Mouse (Mus musculus): Measurements from ENCODE around the gene Gm21885.
A peak's percentile ranks its signal among the peaks of the same experiment; 100 is the strongest.

The Gm21885 gene

DNA sequence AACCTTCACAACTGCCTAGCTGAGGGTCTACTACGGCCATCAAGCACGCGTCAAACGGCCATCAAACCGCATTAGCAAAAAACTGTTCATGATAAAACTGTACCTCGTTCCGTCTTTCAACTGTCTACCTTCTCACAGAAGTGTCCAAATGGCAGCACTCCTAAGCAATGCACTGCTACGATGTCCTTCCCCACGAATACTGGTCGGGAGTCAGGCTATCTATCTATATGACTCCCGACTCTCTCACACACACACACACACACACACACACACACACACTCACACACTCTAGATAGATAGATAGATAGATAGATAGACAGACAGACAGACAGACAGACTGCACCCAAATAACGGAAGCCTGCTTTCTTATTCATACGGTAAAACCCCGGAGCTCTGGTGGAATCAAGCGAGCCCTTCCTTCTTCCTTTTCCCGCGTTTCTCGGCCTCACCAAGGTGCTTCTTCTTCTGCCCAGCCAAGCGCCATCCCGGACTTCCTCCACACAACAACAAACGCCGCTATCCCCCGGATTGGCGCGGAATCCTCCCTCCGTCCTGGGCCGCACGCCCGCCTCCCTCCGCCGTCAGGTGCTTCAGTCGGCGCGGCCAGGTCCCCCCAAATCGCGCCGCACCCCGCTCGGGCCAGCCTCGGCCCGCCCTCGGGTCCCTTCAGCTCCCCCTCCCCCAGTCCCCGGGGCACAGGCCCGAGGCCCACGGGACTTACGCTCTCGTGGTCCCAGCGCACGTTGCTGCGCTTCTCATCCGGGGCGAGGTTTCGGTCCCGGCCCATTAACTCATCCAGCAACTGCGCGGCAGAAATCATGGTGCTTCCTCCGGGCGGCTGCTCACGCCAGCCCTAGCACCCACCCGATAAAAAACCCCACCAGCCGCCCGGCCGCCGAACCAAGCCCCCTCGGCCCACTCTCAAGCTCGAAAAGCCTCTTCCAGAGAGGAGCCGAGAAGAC, 39.6 kb downstream of the Gm21885 start:
- no peak for DNase-seq

DNA sequence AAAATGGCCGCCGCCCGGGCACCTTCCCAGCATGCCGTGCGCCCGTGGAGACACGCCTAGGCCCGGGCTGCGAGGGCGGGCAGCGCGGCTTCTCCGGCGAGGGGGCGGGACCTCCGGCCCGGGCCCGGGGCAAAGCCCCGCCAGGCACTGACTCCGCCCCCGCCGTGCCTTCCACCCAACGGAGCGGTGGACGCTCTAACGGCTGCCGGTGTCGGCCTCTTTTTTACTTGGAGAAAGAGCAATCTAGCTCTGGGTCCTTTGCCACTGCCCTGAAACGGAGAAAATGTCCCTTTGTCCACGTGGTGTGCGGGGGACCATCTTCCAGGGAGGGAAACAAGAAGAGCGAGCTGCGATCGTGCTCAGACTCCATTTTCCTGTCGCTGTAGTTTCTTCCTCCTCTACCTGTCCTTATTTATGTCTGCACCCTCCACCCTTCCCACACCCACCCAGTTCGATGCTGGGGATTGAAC, 40.3 kb downstream of the Gm21885 start, which contains the start of gene Luc7l3:
Gene Luc7l3, minus strand, starts transcription at position 58 of the 470 bp plus-strand sequence.
- peak; percentile 94 to 96 for DNase-seq

DNA sequence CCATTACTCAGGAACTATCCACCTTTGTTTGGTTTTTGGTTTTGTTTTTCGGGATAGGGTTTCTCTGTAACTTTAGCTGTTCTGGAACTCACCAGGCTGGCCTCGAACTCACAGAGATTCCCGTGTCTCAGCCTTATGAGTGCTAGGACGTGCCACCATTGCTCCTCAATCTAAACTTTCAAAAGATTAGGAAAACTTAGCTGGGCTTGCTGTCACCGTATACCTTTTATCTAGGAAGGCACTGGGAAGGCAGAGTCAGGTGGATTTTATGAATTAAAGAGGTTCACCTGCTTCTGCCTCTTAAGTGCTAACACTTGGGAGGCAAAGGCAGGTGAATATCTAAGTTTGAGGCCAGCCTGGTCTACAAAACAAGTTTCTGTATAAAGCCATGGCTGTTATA, 41.0 kb downstream of the Gm21885 start:
- no peak for DNase-seq

DNA sequence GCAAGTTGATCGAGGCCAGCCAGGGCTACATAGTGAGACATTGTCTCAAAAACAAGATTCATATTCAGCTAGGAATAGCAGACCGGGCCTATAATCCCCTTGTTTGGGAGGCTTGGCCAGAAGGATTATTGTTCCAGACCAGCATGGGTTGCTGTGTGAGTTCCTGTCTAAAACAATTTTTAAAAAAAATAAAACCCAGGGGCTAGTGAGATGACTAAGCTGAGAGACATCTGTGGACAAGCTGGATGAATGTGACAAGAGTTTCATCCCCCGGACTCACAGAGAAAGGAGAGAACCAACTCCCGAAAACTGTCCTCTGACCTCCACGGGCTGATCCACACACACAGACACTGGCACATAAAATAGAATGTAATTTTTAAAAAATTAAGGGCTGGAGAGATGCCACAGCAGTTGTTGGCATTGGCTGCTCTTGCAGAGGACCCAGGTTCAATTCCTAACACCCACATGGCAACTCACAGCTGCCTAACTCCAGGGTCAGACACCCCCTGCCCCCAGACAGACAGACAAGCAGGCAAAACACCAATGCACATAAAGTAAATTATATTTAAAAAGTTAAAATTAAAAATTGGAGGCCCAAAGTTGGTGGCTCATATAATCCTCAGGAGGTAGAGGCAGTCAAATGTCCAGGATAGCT, 41.7 kb downstream of the Gm21885 start:
- no peak for DNase-seq

DNA sequence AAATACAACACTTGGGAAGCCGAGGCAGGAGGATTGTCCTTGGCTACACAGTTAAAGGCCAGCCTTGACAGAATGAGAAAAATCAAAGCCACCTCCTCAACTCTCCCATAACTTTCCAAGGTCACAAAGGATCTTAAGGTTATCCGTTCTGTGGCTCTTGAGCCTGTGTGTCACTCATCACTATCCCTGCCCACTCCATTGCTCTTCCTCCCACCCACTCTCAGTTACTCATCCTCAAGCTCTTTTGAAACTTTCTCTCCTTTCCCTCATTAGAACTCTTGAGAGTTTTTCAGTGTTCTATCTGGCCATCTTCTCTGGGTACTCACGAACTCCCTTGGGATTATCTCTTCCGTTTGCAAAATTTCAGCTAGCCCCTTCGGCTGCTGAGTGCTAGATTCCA, 42.9 kb downstream of the Gm21885 start:
- DNase-seq = no peak

DNA sequence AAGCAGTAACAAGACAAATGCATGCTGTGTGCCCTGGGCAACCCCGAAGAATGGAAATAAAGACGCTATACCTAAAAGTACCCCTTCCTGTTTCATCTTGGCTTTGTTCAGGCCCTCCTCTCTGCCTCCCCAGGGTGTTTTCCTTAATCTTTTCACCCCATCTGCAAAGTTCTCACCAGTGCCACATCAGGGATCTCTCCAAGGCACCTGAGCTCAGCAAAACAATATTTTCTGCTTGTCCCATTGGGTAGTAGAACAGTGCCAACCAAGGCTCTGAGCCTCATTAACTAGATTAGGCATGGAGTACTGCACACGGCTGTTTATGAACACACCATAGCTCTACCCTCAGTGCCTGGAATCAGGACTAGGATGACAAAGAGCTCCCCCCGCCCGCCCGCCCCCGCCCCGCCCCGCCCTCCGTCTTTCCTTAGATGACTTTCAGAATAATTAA, 45.3 kb downstream of the Gm21885 start:
- DNase-seq = no peak

DNA sequence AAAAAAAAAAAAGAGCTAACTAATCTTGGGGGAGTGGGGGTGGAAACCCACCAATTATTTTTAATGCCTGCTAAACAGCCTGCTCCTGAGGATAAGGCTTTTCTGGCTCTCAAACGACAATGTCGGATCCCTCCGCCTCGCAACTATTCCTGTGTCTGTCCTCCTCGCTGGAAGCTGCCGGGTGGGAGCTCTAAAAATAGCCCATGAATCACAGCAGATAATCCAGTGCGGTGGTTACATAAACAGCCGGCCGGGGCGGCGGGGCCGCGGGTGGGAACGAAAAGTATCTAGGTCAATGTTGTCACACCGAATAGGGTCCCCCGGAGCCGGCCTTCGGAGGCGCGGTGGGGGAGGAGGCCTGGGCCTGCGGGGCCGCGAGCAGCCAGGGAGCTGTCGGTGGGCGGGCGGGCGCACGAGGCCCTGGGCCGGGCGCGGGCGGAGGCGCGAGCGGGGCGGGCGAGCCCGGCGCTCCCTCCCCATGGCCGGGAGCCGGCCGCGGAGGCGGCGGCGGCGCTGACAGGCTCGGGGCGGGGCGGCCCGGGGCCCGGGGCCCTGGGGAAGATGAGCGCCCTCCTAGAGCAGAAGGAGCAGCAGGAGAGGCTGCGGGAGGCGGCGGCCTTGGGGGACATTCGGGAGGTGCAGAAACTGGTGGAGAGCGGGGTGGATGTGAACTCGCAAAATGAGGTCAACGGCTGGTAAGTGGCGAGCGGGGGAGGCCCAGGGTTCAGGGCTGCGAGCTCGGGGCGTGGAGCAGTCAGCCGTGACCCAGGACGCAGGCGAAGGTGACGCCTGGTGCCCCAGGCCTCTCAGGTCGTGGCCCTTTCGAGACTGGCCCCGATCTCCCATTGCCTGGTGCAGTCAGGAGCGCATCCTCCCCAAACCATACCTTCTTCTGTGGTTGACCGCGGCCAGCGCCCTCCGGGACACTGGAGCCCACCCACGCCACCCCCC, 46.3 kb downstream of the Gm21885 start, which contains the start of gene Ankrd40:
Gene Ankrd40, plus strand, starts transcription at position 309 of the 951 bp plus-strand sequence.
- DNase-seq = peak; percentile 83 to 84

DNA sequence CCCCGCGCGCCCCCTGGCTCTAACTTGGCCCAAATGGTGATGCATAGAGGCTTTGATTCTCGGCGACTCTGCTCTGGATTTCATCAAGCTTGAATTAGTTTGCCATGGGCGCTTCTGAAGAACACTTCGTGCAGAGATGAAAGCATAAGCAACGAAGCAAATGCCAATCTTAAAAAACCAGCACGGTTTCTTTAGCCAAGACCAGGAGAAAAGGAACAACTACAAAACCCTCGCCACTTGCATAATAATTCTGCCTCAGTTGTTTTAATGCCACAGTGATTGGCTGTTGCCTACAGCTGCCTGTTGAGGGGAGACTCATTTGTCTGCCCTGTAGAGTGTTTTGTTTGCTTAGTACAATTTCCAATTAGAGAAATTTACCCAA, 47.0 kb downstream of the Gm21885 start:
- DNase-seq = no peak

DNA sequence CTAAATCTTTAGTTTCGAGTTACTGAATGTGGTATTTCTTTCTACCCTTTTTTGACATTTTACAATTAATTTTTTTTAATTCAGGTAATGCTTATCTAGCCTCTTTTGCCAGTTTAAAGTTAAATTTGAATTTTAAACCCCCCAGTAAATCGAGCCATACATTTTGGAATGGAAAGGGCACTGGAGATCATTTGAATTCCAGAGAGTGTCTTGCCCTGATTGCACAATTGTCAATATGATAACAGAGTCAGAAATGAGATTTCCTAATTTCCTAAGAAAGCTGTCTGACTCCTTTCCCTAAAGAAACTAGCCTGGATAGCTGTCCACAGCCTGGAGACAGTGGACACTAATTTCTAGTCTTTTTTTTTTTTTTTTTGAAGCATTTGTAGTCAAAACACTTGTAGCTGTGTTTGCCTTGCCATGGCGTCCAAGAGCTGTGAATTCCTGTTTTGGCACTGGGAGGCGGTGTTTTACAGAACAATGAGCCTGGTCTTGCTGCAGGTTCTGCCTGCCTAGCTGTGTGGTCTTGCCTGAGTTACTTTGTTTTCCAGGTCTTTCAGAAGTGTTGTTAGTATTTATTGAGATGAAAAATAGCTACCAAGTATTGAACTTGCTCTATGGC, 47.7 kb downstream of the Gm21885 start:
- DNase-seq = peak; percentile 39 to 40

DNA sequence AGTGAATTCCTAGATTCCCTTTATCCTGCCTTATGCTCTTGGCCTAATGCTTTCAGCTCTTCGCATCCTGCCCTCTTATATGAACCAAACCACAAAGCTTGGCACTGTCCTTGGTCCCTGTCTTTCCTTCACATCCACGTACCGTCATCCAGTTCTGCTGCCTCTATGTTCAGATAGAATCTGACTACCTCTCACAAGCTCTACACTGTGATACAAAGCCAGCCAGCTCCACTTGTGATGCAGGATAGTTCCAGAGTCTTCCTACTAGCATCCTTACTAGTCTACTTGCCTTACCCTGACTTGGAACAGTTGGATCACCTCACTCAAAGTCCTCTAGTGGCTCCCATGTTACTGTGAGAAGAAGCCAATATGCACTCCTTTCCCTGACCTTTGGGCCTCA, 48.5 kb downstream of the Gm21885 start:
- no peak for DNase-seq

DNA sequence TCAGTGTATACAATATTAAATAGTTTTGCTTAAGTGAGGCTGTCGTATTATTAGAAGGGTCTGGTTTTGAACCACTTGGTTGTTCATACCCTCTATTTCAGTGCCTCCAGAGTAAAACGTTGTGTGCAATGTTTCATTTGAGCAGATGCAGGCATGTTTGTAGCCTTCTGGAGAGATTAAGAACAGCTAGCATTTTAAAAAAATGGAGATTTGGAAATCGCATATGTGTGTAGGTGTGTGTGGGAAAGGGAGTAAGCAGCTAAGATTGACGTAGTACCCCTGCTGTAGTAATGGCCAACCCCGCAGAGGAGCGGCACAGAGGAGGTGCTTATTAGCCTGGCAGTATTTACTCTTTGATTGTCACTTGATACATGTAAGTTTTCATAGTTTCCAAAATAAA, 51.1 kb downstream of the Gm21885 start:
- no peak for DNase-seq

DNA sequence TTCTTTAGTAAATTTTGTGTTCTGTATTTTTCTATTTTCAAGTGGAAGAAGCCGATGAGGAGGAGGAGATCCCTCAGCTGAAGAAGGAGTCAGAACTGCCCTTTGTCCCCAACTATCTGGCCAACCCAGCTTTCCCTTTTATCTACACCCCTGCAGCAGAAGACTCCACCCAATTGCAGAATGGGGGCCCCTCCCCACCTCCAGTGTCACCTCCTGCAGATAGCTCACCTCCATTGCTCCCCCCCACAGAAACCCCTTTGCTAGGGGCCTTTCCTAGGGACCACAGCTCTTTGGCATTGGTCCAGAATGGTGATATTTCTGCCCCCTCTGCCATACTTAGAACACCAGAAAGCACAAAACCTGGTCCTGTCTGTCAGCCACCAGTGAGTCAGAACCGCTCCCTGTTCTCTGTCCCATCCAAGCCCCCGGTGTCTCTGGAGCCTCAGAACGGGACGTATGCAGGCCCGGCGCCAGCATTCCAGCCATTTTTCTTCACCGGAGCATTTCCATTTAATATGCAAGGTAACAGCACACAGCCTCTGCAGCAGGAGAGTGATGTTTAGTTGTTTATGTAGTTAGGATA, 52.8 kb downstream of the Gm21885 start:
- DNase-seq = no peak
